Mouse (Mus musculus) kidney, postnatal 10 days (tissue): ENCODE measurements around the gene Gm21987.
"Not testable (repeated sequence)": the region's sequence is repeated elsewhere in the genome, so short reads cannot be mapped to it uniquely, and the experiment has no call there.

Source experiments
- DNase-seq: peaks from one replicate; pipeline ENCODE4 v3.0.0; 2021; ENCODE audit warnings: mixed read lengths

The Gm21987 gene

GRCm38 (mm10) chr16:38346529-38347325 lies at the start of gene Gm21987, which contains the start of gene Cox17:
Gene Gm21987, plus strand, starts transcription at chr16:38347040.
Gene Cox17, plus strand, starts transcription at chr16:38346991.
- peak; percentile 95 for DNase-seq

- DNase-seq = no peak
These were observed 48.4 kb upstream of the Gm21987 start for GRCm38 (mm10) chr16:38298410-38298809.

DNA sequence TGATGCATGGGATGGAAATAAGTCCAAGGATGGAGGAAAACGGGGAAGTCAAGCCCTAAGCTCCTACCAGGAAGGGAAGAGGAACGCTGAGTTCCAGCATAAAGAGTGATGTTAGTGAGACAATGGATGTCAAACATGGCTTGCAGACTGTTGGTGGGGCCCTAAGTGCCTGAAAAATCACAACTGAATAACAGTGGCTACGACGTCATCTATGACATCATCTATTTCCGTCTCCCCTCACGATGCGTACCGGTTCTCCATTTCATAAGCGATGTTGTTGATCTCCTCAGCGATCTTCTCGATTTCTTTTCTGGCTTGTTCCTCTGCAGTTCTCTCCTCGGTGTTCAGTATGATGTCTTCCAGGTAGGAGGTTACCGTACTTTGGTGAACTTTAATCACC lies 44.5 kb upstream of the Gm21987 start:
- no peak for DNase-seq

DNA sequence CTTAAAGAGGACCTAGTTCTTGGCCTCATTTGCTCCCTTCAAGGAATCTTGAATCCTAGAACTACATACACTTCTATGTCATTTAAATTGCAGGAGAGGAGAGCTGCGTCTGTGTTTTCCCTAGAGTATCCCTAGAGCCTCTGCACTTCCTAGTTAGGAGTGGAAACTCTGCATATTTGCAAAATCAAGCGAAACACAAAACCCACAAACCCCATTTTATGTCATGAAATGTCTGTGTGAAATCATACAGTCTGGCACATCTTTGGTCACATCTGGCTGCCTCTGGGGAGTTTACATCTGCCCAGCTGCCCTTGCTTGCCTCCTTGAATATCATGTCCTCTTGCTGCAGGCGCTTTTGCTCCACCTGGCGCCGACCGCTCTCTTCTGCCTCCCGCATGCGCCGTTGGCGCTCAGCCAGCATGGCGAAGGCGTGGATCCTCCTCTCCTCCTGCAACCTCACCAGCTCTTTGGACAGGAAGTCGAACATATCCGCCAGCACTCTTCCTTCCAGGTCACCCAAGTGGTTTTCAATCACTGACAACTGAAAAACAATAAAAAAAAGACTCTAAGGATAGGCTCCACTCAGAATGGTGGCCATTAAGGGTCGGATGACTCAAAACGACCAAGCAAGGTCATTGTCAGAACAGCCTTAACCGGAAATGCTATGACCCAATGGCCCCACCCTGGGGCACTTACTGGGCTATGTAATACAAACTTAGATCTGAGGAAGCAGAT lies 42.2 kb upstream of the Gm21987 start:
- peak; percentile 83 for DNase-seq

DNA sequence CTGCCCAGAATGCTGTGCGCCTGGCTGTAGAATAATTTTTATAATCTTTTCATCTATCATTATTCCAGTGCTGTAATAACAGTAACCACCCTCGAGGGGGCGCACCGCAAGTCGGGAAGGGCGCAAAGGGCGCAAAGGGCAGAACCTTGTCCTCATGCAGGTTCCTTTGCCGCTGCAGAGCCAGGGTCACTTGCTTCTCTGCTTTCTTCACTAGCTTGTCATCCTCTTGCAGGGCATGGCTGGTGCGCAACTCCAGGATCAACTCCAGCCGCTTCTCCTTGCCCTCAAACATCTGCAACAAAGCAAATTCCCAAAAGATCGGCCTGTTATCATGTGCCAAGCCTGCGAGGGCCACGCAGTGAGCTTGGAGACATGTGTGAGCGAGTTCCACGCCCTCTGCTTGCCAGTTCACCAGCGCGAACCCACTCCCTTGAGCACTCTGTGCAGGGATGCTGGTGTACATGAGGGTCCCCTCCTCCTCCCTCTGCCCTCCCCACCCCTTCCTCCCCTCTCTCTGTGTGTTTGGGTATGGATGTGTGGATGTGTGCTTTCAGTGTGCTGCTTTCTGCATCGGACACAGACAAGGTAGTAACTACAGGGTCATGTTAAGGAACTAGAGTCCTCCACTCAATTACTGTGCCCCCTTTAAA lies 40.1 kb upstream of the Gm21987 start:
- DNase-seq = peak; percentile 30

GRCm38 (mm10) chr16:38307221-38307605 lies 39.6 kb upstream of the Gm21987 start:
- DNase-seq = no peak

- no peak for DNase-seq
These were observed 39.2 kb upstream of the Gm21987 start for GRCm38 (mm10) chr16:38307651-38308050.

DNA sequence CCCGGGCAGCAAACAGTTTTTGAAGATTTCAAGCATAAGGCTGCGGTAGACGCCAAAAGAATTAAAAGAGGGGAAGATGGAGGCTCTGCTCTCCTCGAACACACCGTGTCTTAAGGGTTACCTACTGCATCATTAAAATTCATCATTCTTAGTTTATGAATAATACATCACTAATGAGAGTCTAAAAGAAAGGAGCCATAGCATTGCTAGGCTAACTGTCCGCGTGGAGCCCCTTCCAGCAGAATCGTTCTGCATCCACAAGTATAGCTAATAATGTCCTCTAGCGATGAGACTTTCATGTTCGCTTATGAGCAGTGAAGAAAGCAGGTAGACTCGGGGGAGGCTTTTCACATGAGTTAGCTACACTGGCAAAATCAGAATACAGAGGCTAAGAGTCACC lies 38.6 kb upstream of the Gm21987 start:
- no peak for DNase-seq

DNA sequence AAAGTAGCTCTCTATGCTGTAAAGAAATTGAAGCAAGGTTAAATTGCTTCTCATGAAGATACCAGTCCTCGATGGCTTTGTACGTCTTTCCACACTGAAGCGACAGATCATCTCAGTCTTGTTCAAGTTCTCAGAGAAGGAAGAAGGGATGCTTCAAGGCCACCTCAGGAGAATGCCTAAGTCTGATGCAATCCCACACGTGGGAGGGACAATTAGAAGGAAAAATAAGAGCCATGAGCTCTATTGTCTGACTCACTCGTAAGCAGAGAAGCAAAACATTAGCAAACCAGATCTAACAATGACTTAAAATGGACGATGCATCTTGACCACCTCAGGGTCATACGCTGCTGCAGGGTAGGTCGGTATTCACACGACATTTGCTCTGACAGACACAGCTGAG lies 28.3 kb upstream of the Gm21987 start:
- DNase-seq = no peak

- DNase-seq = no peak
These were observed 27.8 kb upstream of the Gm21987 start for GRCm38 (mm10) chr16:38319087-38319486.

GRCm38 (mm10) chr16:38321452-38321935 lies 25.3 kb upstream of the Gm21987 start:
- peak; percentile 65 for DNase-seq

DNA sequence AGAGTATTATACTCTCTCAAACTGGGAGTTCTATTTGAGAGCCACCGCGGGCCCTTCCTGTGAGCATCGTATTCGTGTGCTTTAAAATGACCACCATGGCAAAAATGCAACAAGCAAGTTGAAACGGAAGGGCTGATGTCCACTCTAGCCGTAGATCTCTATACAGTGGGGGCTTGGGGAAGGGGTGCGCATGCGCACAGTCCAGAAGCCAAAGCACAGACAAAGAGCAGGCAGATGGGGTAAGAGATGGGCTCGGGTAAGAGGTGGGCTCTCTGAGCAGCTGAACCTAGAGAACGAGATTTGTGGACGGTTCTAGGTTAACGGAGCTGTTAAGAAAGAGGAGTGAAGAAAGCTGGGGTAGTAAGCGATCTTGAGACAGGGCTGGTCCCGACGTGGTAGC lies 22.5 kb upstream of the Gm21987 start:
- no peak for DNase-seq

- no peak for DNase-seq
These were observed 20.0 kb upstream of the Gm21987 start for GRCm38 (mm10) chr16:38326778-38327397.

DNA sequence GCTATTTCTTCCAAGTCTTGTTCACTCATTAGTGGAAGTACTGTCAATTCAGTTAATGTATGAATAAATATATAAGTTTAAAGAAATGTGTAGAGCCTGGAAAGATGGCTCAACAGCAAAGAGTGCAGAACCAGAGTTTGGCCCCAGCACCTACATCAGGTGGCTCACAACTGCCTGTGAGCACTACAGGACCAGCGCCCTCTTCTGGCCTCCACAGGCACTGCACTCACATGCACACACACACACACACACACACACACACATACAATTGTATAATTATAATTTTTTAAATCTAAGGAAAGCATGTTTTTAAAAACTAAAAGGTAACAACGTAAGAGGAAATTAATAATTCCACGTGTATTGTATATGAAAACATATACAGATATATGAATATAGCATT lies 17.5 kb upstream of the Gm21987 start:
- no peak for DNase-seq

- peak; percentile 37 for DNase-seq
These were observed 12.4 kb upstream of the Gm21987 start for GRCm38 (mm10) chr16:38334431-38334830.

DNA sequence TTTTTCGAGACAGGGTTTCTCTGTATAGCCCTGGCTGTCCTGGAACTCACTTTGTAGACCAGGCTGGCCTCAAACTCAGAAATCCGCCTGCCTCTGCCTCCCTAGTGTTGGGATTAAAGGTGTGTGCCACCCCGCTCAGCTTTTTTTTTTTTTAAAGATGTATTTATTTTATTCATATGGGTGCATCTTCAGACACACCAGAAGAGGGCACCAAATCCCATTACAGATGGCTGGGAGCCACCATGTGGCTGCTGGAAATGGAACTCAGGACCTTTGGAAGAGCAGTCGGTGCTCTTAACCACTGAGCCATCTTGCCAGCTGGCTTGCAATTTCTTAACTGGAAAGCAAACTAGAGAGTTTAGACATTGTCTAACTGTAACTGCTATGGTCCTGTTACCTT lies 8.8 kb upstream of the Gm21987 start:
- not testable (repeated sequence) for DNase-seq

DNA sequence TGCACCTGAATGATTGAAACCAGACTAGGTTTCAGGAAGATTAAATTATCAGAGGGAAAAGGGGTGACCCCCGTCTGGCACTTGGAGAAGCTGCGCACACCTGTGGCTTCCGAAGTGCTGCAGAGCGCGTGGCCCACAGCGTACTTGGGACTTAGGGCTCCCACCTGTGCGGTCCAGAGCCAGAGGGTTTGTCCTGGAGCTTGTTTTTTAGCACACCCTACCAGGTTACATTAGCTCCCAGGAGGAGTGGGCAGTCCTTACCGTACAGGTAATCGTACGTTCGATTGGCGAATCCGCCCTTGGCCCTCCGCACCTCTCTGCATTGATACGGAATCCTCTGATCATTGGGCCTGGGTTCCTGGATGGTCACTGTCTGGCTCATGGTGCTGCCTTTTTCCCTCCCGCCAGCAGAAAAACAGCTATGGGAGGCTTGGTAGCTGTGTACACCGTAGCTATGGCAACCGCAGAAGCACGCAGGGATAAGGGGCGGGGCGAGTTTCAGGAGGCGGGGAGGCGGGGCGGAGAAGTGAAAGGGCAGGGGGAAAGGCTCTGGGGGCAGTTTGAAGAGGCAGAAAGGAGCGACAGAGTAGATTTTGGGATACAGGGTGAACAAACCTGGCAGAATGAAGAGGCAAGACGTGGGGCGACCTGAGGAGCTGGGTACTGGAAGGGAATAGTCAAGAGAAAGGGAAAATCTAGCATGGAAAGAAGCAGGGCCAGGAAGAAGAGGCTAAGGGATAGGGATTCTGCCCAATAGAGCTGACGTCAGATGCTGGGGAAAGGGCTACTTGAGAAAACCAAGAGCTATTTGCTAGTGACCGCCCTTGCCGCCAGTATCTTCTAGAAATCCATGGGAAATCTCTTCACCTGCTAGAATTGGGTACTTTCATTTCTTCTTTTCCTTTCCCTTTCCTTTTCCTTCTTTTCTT lies 5.2 kb upstream of the Gm21987 start, which contains the start of gene Maats1:
Gene Maats1 (minus strand): TSS at position 748 of the 929 bp plus-strand sequence.
- peak; percentile 90 for DNase-seq

DNA sequence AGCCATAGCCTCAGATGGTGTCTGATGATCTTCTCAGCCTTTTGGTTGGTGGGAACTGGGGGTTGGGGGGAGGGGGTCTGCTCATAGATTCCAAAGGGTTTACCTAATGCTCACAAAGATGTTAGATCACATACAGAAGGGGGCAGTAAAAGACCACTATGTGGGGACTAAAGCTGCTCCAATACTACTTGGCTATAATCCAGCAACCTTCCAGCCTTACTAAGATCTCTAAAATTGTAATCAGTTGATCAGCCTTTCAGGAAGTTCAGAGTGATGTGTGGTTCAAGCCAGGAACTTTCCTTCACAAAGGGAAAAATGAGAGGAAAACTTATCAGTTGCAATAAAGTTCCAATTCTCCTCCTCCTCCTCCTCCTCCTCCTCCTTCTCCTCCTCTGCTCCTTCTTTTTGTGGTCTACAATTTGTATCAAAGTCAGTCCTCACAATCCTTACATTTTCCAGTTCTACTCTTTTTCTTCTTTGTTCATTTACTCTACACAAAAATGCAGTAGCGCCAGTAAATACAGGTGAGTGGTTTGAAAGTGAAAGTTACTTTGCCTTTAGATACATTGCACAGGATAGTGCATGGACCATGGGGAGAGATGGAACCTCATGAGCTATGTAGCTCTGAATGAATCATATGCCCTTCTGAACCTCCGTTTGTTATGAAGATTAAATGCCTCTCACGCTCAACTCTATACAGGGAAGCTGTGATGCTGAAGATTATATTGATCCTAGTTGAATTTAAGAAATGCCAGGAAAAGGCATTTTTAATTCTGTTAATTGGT lies 1.7 kb upstream of the Gm21987 start:
- DNase-seq = no peak

- DNase-seq = no peak
These were observed 748 bp downstream of the Gm21987 start for GRCm38 (mm10) chr16:38347588-38347987.

GRCm38 (mm10) chr16:38348217-38348761 lies 1.4 kb downstream of the Gm21987 start:
- DNase-seq = no peak

- no peak for DNase-seq
These were observed 3.0 kb downstream of the Gm21987 start for GRCm38 (mm10) chr16:38349881-38350280.
